Mouse (Mus musculus): ENCODE measurements around the gene Men1.

DNA sequence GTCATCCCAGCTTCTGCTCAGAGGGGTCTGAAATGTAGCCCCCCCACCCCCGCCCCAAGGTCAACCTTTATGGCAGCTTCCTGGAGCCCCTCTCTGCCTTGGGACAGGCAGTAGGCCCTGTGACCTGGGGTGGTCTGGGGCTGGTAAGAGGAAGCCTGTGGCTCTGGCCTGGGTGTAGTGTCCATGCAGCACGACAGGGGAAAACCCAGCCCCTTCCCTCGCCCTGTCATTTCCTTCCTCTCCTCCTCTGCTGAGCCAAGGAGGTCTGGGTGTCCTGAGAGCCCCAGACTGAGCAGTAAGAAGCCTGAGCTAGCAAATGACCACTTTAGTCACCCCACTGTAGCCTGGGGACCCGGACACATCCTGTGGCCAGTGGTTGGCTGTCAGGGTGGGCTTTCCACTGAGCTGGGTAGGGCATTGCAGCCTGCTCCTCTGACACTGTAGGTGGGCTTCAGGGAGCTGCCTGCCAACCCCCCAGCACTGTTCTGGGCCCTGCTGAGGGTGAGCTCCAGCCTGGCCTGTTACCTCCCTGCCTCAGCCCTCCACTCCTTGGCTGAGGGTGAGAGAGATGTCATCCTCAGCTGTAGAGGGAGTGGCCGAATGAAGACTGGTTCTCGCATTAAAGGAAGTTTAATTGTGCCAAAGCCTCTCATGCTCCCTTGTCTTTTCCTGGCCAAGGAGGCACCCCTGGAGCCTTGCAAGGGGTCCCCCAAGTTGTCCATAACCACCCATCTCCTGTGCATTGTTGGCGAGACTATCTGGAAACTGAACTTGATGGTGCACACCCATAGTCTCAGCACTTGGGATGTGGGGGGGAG is 35.1 kb upstream of the Men1 start:
- TF ChIP-seq CTCF (IDR thresholded peaks at IDR 0.05; ENCODE audit: borderline replicate concordance, insufficient read depth, low read length) = no peak
- TF ChIP-seq POLR2A (IDR thresholded peaks at IDR 0.05; ENCODE audit: low read depth, low read length) = no peak
